Mouse (Mus musculus) heart, postnatal 10 days (tissue): ENCODE results near the gene Osbpl8. TPM values are rescaled to one million over a fixed set of nuclear protein-coding genes. Genes with fewer than 3 reads are reported as not detected.
A peak's percentile ranks its signal among the peaks of the same experiment; 100 is the strongest.
"Not testable (repeated sequence)": the region's sequence is repeated elsewhere in the genome, so short reads cannot be mapped to it uniquely, and the experiment has no call there.

Experiments
- DNase-seq, 2 experiments: peaks; one replicate each; pipeline ENCODE4 v3.0.0; 2021
- intact Hi-C: fragments of 180-260 bp; cut with DNase I; formaldehyde crosslinking; loops from one replicate; pipeline ENCODE4 v1.15.1; 2025
- total RNA-seq, 2 experiments: library from RNA; stranded (reverse); gene quantifications; 2 replicates each; pipeline ENCODE4 v1.2.3; 2021

Osbpl8 gene
- total RNA-seq, 2 experiments from 2014 or later, result 82.1 to 88.1 TPM

DNA sequence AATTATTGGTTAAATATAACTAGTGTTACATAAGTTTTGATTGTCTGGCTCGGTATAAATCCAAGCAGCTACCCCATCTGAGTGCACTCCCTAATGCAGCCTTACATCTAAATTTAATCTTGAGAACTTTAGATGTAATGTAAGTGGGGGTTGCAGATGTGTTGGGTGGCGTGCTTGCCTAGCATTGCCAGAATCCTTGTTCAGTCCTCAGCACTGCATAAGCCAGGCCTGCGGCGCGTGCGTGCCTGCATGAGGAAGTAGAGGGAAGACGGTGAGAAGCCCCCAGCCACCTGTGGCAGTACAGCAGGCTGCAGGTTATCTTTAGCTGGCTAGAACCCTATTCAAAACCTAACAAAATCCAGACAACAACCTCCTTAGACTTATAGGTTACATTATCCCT lies 13.5 kb downstream of the Osbpl8 start:
- intact Hi-C loops, result no loop called here
- DNase-seq, result no peak

GRCm38 (mm10) chr10:111180633-111181032 lies 16.1 kb downstream of the Osbpl8 start:
- DNase-seq, result no peak
- intact Hi-C loops, result no loop called here

DNA sequence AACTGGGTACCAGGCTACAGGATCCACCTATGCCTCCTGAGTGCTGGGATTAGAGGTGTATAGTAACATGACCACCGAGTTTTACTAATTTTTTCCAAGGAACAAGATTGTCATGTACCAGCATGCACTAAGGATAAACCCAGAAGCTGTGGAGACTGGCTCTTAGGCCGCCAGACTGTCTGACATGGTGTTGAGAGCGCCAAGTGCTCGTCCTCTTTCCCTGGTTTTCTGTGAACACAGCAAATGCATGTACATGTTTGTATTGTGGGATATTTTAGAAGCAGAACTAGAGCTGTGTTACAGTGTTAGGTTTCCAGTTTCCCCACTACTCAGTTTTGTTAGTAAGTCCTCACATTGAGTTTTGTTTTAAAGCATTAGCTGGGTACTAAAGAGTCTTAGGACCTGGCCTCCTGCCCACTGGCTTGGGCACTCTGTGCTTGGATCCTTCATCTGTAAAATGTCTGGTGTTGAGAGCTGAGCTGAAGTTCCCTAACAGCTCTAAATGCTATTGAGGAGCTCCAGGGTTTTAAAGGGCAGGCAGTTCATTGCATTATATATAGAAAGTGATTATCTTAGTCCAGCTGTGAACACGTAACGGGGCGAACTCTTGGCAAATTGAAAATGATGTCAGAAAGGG lies 19.2 kb downstream of the Osbpl8 start:
- intact Hi-C loops, result no loop called here
- peak; percentile 53 to 60 for DNase-seq

GRCm38 (mm10) chr10:111185574-111186269 lies 21.2 kb downstream of the Osbpl8 start:
- intact Hi-C loops, result no loop called here
- no peak for DNase-seq

GRCm38 (mm10) chr10:111189022-111189555 lies 24.5 kb downstream of the Osbpl8 start:
- no peak for DNase-seq
- intact Hi-C loops, result no loop called here

DNA sequence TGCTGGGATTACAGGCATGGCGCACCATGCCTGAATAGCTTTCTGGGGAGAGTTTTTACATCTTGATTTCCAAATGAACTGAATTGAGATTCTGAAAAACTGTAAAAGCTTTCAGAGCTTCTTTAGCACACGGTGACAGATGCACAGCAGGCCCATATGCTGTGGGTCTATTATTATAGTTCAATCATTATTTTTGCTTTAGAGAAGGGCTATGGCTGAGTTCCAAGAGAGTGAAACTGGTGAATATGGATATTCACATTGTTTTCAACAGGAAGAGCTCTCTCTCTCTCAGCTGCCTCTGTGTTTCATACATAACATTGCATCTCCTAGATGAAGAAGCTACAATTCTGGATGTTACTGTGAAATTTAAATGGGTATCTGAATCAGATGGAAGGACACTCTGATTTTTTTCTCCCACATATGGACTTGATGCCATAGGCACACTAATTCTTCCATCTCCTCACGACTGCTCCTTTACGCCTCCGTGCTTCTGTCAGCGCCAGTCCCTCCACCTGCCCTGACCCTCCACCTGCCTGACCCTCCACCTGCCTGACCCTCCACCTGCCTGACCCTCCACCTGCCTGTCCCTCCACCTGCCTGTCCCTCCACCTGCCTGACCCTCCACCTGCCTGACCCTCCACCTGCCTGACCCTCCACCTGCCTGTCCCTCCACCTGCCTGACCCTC lies 25.7 kb downstream of the Osbpl8 start:
- no peak for DNase-seq
- intact Hi-C loops, result no loop called here

DNA sequence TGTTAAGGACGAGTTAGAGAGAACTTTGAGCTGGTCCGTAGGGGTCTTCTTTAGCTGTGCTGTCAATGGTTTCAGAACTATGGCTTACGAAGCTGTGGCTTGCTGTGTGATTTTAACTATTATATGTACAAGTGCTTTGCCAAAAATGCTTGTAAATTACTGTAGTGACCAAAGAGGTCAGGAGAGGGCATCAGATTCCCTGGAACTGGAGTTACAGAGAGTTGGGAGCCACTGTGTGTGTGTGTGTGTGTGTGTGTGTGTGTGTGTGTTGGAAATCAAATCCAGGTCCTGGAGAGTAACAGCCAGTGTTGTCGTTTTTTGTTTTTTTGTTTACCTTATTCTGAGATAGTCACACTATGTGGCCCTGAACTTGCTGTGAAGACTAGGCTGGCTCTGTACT lies 29.0 kb downstream of the Osbpl8 start:
- intact Hi-C loops, result no loop called here
- no peak for DNase-seq

- no peak for DNase-seq
- intact Hi-C loops, result no loop called here
These were observed 31.6 kb downstream of the Osbpl8 start for GRCm38 (mm10) chr10:111196191-111196590.

GRCm38 (mm10) chr10:111198705-111199104 lies 34.2 kb downstream of the Osbpl8 start:
- DNase-seq, intact Hi-C loops: not testable (repeated sequence)

GRCm38 (mm10) chr10:111201120-111201519 lies 36.6 kb downstream of the Osbpl8 start:
- intact Hi-C loops, result no loop called here
- no peak for DNase-seq

- intact Hi-C loops, result no loop called here
These were observed 37.1 kb downstream of the Osbpl8 start for GRCm38 (mm10) chr10:111201666-111202065.

DNA sequence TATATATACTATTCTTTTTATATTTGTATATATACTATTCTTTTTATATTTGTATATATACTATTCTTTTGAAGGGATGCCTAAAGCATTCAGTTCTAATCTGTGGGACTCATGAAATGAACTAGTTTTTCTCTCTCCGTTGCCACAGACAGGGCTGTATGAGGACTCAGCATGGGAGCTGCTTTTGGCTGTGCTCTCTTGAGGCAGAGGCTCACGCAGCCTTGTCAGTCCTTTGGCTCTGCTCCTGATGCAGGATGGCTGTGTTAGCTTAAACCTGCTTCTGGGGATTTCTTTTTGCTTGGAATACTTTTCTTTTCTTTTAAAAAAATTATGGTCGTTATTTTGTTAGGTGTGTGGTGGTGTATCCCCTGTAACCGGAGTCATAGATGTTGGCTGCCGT lies 39.5 kb downstream of the Osbpl8 start:
- no peak for DNase-seq
- intact Hi-C loops, result no loop called here

More at GRCm38 (mm10) chr10:111201666-111202065, 37.1 kb downstream of the Osbpl8 start:
- no peak for DNase-seq

DNA sequence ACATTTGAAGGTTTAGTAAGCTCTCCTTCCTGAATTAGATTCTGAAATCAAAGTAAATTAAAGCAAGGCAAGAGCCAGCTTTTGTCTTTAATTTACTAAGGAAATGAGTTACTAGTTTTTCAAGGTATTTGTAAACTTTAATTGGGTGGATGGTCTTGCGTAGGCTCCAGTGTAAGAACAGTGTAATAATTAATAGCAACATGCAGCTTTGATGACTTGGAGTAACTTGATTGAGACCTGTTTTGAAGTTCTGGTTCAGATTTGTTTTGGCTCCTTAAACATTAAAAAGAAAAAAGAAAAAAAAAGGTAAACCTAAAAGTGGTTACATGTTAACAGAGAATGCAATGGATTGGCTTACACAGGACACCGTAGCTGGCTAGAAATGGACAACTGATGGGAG lies 40.9 kb downstream of the Osbpl8 start:
- intact Hi-C loops, result no loop called here
- DNase-seq, result no peak

GRCm38 (mm10) chr10:111207386-111207785 lies 42.8 kb downstream of the Osbpl8 start:
- intact Hi-C loops, result no loop called here
- DNase-seq, result no peak

GRCm38 (mm10) chr10:111214084-111214483 lies 49.5 kb downstream of the Osbpl8 start:
- intact Hi-C loops, result no loop called here
- DNase-seq, result no peak

DNA sequence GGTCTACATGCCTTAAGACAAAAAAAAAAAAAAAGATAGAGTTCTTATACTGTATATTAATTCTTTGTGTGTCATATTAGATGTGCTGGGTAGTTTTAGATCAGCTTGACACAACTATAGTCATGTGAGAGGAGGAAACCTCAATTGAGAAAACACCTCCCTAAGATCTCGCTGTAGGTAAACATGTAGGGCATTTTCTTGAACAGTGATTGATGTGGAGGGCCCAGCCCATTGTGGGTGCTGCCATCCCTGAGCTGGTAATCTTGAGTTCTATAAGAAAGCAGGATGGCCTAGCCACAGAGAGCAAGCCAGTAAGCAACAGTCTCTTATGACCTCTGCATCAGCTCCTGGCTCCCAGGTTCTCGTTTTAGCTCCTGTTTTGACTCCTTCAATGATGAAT lies 50.1 kb downstream of the Osbpl8 start:
- no peak for DNase-seq
- intact Hi-C loops, result no loop called here

DNA sequence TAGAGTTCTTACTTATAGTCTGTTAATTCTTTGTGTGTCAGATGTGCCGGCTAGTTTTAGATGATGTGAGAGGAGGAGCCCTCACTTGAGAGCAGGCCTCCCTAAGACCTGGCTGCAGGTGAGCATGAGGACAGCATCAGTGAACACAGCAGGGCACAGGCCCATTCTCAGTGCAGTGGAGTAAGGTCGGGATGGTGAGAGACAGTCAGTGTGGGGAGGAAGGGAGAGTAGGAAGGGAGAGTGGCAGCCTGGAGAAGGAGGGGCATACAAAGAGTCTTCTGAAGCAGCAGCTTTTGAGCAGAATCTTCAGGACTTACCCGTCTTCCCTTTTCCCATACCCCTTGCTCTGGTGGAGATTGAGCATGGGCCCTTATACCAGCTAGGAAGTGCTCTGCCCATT lies 51.0 kb downstream of the Osbpl8 start:
- intact Hi-C loops, result no loop called here
- DNase-seq, result no peak

DNA sequence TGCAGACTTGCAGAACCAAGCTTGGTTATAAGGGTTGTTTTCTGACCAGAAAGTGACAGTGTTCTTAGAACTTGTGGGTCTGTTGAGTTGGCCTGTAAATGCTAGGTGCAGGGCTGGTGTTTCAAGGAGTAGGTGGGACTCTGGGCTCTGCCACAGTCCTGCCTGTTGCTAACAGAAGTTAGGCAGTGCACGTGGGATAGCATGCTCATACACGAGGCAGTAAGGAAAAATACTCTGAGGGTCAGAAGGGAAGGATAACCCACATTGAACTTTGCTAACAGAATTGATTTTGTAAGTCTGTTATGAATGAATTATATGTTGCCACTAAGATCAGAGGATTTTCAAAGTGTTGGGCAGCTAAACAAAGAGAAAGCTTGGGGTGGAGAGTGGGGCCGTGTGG lies 51.6 kb downstream of the Osbpl8 start:
- intact Hi-C loops, result no loop called here

DNA sequence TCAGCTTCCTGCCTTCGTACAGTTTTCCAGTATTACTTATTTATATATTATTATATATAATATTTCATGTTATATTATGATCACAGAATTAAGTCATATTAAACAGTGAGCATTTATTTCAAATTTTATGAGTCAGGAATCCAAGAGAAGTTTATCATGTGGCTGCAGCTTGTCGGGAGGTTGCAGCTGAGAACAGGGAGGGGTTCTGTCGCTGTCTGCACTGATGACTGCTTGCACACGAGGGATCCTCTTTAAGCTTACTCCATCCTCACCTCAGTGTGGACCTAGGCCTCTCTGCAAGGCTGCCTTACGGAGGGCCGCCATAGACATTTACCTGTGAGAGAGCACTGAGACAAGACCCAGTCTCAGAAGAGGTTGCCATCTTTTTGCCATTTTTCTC lies 58.0 kb downstream of the Osbpl8 start:
- no peak for DNase-seq
- intact Hi-C loops, result loop anchor here (10.0 kb wide), 2 partner anchors 702 to 732 kb away; no protein-coding TSS in a partner anchor

More for the DNA sequence above, 51.6 kb downstream of the Osbpl8 start:
- no peak for DNase-seq

GRCm38 (mm10) chr10:111223218-111223830 lies 58.8 kb downstream of the Osbpl8 start:
- DNase-seq, result no peak
- intact Hi-C loops, result loop anchor here (10.0 kb wide), 2 partner anchors 701 to 731 kb away; no protein-coding TSS in a partner anchor

- intact Hi-C loops, result loop anchor here (5.0 to 10.0 kb wide), 6 partner anchors 53 to 730 kb away; partner anchors contain the start of gene Nap1l1
- no peak for DNase-seq
These were observed 60.1 kb downstream of the Osbpl8 start for GRCm38 (mm10) chr10:111224696-111225095.
